In genomic region chr2:50943180-50943579, GRCm38 (mm10) we compare ENCODE assay signal across 8 mouse cellular contexts.
DNase-seq lines count a peak whose midpoint lies in the region; ATAC-seq and TF ChIP-seq lines count a peak whose summit lies in the region.

No protein-coding gene starts in this region.

- peak; percentile 28 to 47 for DNase-seq in lung, adult 18-20 months
- no peak for DNase-seq in lung, adult 2 months
- peak; percentile 68 for DNase-seq in gastrocnemius, adult 18-20 months (ENCODE audit: low spot score)
- DNase-seq in skeletal muscle tissue, adult 2 months (ENCODE audit: low read depth, low spot score), result peak; percentile 66
- no peak for DNase-seq in right cerebral cortex, adult 2 months (ENCODE audit: low spot score in 2 of 2)
- no peak for DNase-seq in ovary, adult 18-20 months (ENCODE audit: low spot score)
- DNase-seq in layer of hippocampus, postnatal 36 days, result no peak

- no peak overlapping the region for H3K4me3 ChIP-seq in lung, adult 2 months (replicated peaks; ENCODE audit: extremely low read depth, low read depth, low read length)
- H3K4me3 ChIP-seq in limb, embryonic 12.5 days (replicated peaks), result no peak overlapping the region

- peak overlapping the region; percentile 35 for H3K4me2 ChIP-seq in limb, embryonic 12.5 days

- peak overlapping the region; percentile 50; the same call in 1 of the 2 replicates for H3K27ac ChIP-seq in limb, embryonic 12.5 days

- no peak for TF ChIP-seq CTCF in lung, adult 2 months (IDR thresholded peaks at IDR 0.05; ENCODE audit: insufficient read depth, low read length)

- H3K9me3 ChIP-seq in limb, embryonic 12.5 days, result no peaks in the 10 kb centered on the region

- ATAC-seq in limb, embryonic 12.5 days (ENCODE audit: insufficient number of reproducible peaks, insufficient read depth, low FRiP score, low TSS enrichment, low read depth), result no peak

- H3K4me1 ChIP-seq in lung, adult 2 months (ENCODE audit: control insufficient read depth, insufficient read depth, low read length), result no peaks in the 10 kb centered on the region
- peaks cover 21% of the 10 kb centered on the region; the same call in 1 of the 2 replicates for H3K4me1 ChIP-seq in limb, embryonic 12.5 days (replicated peaks)

- H3K9ac ChIP-seq in limb, embryonic 12.5 days (replicated peaks), result no peak overlapping the region

- no peak for TF ChIP-seq POLR2A in lung, adult 2 months (IDR thresholded peaks at IDR 0.05; ENCODE audit: borderline replicate concordance, extremely low read depth, low read depth, low read length)

- 68% methylated on average over 15 of the region's 15 CpGs for WGBS in lung, adult 2 months
- WGBS in limb, embryonic 12.5 days, result 30% methylated on average over 15 of the region's 15 CpGs

- H3K36me3 ChIP-seq in limb, embryonic 12.5 days, result no peaks in the 10 kb centered on the region

- H3K27me3 ChIP-seq in limb, embryonic 12.5 days, result no peaks in the 10 kb centered on the region

Comparison
In these comparisons a context has a peak if more than half of its experiments do, and no peak if none do; other contexts are left out.
1. DNase-seq: peak in lung, adult 18-20 months (2 of 2), gastrocnemius, adult 18-20 months (single experiment) and skeletal muscle tissue, adult 2 months (single experiment); none in lung, adult 2 months (single experiment), right cerebral cortex, adult 2 months (0 of 2), ovary, adult 18-20 months (single experiment) and layer of hippocampus, postnatal 36 days (0 of 2).